Mouse (Mus musculus): ENCODE results near the gene 2610028H24Rik.

Gene 2610028H24Rik

GRCm38 (mm10) chr10:76488265-76488664, 39.4 kb downstream of the 2610028H24Rik start:
- DNase-seq (ENCODE audit: inconsistent age in 2 of 2, low spot score in 1 of 2): no peak

GRCm38 (mm10) chr10:76489205-76489604, 40.3 kb downstream of the 2610028H24Rik start:
- no peak for DNase-seq (ENCODE audit: inconsistent age in 2 of 2, low spot score in 1 of 2)

- DNase-seq (ENCODE audit: inconsistent age in 2 of 2, low spot score in 1 of 2): no peak
These were observed 44.6 kb downstream of the 2610028H24Rik start for GRCm38 (mm10) chr10:76493527-76493926.

GRCm38 (mm10) chr10:76495501-76495900, 46.6 kb downstream of the 2610028H24Rik start:
- no peak for DNase-seq (ENCODE audit: inconsistent age in 2 of 2, low spot score in 1 of 2)

- no peak for DNase-seq (ENCODE audit: inconsistent age in 2 of 2, low spot score in 1 of 2)
These were observed 47.5 kb downstream of the 2610028H24Rik start for GRCm38 (mm10) chr10:76496366-76496765.

GRCm38 (mm10) chr10:76497522-76497921, 48.6 kb downstream of the 2610028H24Rik start:
- no peak for DNase-seq (ENCODE audit: inconsistent age in 2 of 2, low spot score in 1 of 2)

- DNase-seq (ENCODE audit: inconsistent age in 2 of 2, low spot score in 1 of 2): no peak
These were observed 55.5 kb downstream of the 2610028H24Rik start for GRCm38 (mm10) chr10:76504271-76504943.

- DNase-seq (ENCODE audit: inconsistent age in 2 of 2, low spot score in 1 of 2): no peak
These were observed 57.0 kb downstream of the 2610028H24Rik start for GRCm38 (mm10) chr10:76505865-76506264.
